Mouse (Mus musculus) lung, postnatal 25 days (tissue): ENCODE data around the gene Nek9.

Experiments used
- DNase-seq: peaks from one replicate; pipeline ENCODE4 v3.0.0; 2022; ENCODE audit warnings: low spot score

Nek9 gene

GRCm38 (mm10) chr12:85347196-85347595 lies 8.0 kb upstream of the Nek9 start:
- no peak for DNase-seq

- peak; percentile 87 for DNase-seq
Observed at GRCm38 (mm10) chr12:85346374-85346773, 7.2 kb upstream of the Nek9 start.

- DNase-seq, result no peak
Observed at GRCm38 (mm10) chr12:85345559-85345958, 6.4 kb upstream of the Nek9 start.

GRCm38 (mm10) chr12:85344252-85344651 lies 5.1 kb upstream of the Nek9 start:
- no peak for DNase-seq

- no peak for DNase-seq
Observed at GRCm38 (mm10) chr12:85342310-85342709, 3.1 kb upstream of the Nek9 start.

- peak; percentile 81 for DNase-seq
Observed at GRCm38 (mm10) chr12:85341131-85341530, 2.0 kb upstream of the Nek9 start.

- peak; percentile 70 for DNase-seq
Observed at GRCm38 (mm10) chr12:85339947-85340346, 785 bp upstream of the Nek9 start.

GRCm38 (mm10) chr12:85338815-85339214 lies 347 bp downstream of the Nek9 start:
- no peak for DNase-seq

GRCm38 (mm10) chr12:85337567-85338311 lies 1.4 kb downstream of the Nek9 start:
- no peak for DNase-seq

GRCm38 (mm10) chr12:85330153-85330552 lies 9.0 kb downstream of the Nek9 start:
- DNase-seq, result peak; percentile 46

GRCm38 (mm10) chr12:85308651-85309050 lies 30.5 kb downstream of the Nek9 start:
- DNase-seq, result no peak

GRCm38 (mm10) chr12:85305247-85305892 lies 33.8 kb downstream of the Nek9 start:
- peak; percentile 85 for DNase-seq

GRCm38 (mm10) chr12:85304725-85305124 lies 34.4 kb downstream of the Nek9 start:
- DNase-seq, result no peak

GRCm38 (mm10) chr12:85303256-85303655 lies 35.9 kb downstream of the Nek9 start:
- DNase-seq, result no peak

- DNase-seq, result no peak
Observed at GRCm38 (mm10) chr12:85298835-85299180, 40.4 kb downstream of the Nek9 start.

- DNase-seq, result no peak
Observed at GRCm38 (mm10) chr12:85298127-85298834, 40.9 kb downstream of the Nek9 start.

- DNase-seq, result no peak
Observed at GRCm38 (mm10) chr12:85297345-85297997, 41.7 kb downstream of the Nek9 start.

- no peak for DNase-seq
Observed at GRCm38 (mm10) chr12:85296915-85297314, 42.2 kb downstream of the Nek9 start.

- DNase-seq, result no peak
Observed at GRCm38 (mm10) chr12:85295506-85295905, 43.7 kb downstream of the Nek9 start.

GRCm38 (mm10) chr12:85292906-85293305 lies 46.3 kb downstream of the Nek9 start:
- no peak for DNase-seq

GRCm38 (mm10) chr12:85292288-85292687 lies 46.9 kb downstream of the Nek9 start:
- DNase-seq, result no peak

- no peak for DNase-seq
Observed at GRCm38 (mm10) chr12:85291541-85291940, 47.6 kb downstream of the Nek9 start.

GRCm38 (mm10) chr12:85290633-85291032 lies 48.5 kb downstream of the Nek9 start:
- DNase-seq, result no peak
